Mouse (Mus musculus): ENCODE data around the gene Pdk2.

GRCm38 (mm10) chr11:95074694-95075093 lies 33.5 kb upstream of the Pdk2 start:
- TF ChIP-seq CTCF (IDR thresholded peaks at IDR 0.05; ENCODE audit: low read depth) (no peak), EP300 (IDR thresholded peaks at IDR 0.05; ENCODE audit: low read depth) (no peak)
